Mouse (Mus musculus) left cerebral cortex, postnatal 10 days (tissue): Measurements from ENCODE around the gene F8. TPM values are rescaled to one million over a fixed set of nuclear protein-coding genes. Genes with fewer than 3 reads are reported as not detected.
"Not testable (repeated sequence)": the region's sequence is repeated elsewhere in the genome, so short reads cannot be mapped to it uniquely, and the experiment has no call there.

Source experiments
- DNase-seq, 2 experiments: peaks; one replicate each; pipeline ENCODE4 v3.0.0; 2021 to 2022; ENCODE audit warnings: low spot score in 2 of 2, mixed read lengths in 1 of 2; ENCODE audit errors: extremely low spot score in 1 of 2
- intact Hi-C: fragments of 180-260 bp; cut with DNase I; formaldehyde crosslinking; loops from one replicate; pipeline ENCODE4 v1.15.1; 2025
- total RNA-seq, 2 experiments: library from RNA; stranded (reverse); gene quantifications; 2 replicates each; pipeline ENCODE4 v1.2.3; 2021

F8 gene
- total RNA-seq, 2 experiments from 2014 or later = 1.7 to 2.7 TPM

- no peak for DNase-seq
- intact Hi-C loops = no loop called here
Measured at GRCm38 (mm10) chrX:75150304-75150703, 232.1 kb downstream of the F8 start.

- DNase-seq = no peak
Measured at GRCm38 (mm10) chrX:75148414-75148813, 234.0 kb downstream of the F8 start.

GRCm38 (mm10) chrX:75143124-75143555 is 239.3 kb downstream of the F8 start:
- intact Hi-C loops = not testable (repeated sequence)
- DNase-seq = peak in 1 of 2 experiments; percentile 31

More at GRCm38 (mm10) chrX:75148414-75148813, 234.0 kb downstream of the F8 start:
- intact Hi-C loops = no loop called here

- no peak for DNase-seq
- intact Hi-C loops = no loop called here
Measured at GRCm38 (mm10) chrX:75138182-75138581, 244.2 kb downstream of the F8 start.

- intact Hi-C loops = no loop called here
Measured at GRCm38 (mm10) chrX:75137729-75138128, 244.7 kb downstream of the F8 start.

GRCm38 (mm10) chrX:75136938-75137337 is 245.5 kb downstream of the F8 start:
- DNase-seq = no peak
- intact Hi-C loops = no loop called here

More at GRCm38 (mm10) chrX:75137729-75138128, 244.7 kb downstream of the F8 start:
- DNase-seq = no peak

- peak; percentile 46 to 86 for DNase-seq
- intact Hi-C loops = no loop called here
Measured at GRCm38 (mm10) chrX:75130467-75131160, 251.8 kb downstream of the F8 start, which contains the start of gene Mpp1. Gene Mpp1 (minus strand): TSS chrX:75131016.

GRCm38 (mm10) chrX:75129474-75129873 is 252.9 kb downstream of the F8 start:
- DNase-seq = no peak
- intact Hi-C loops = no loop called here

GRCm38 (mm10) chrX:75128333-75128980 is 254.0 kb downstream of the F8 start:
- intact Hi-C loops = no loop called here
- DNase-seq = peak in 1 of 2 experiments; percentile 2

GRCm38 (mm10) chrX:75126893-75127292 is 255.5 kb downstream of the F8 start:
- DNase-seq = no peak
- intact Hi-C loops = no loop called here

GRCm38 (mm10) chrX:75125606-75126005 is 256.8 kb downstream of the F8 start:
- no peak for DNase-seq
- intact Hi-C loops = no loop called here

Other genes starting within 250 kb of the F8 start
- gene Smim9, start 218.8 kb downstream of the F8 start, total RNA-seq = not detected
- 10 to 100 TPM; 48.3 to 53.9 TPM for gene Fundc2, start 216 bp downstream of the F8 start, total RNA-seq
- gene Cmc4, start 34.0 kb upstream of the F8 start, total RNA-seq = 10 to 100 TPM; 10.9 to 14.8 TPM
- 1 to 10 TPM; 6.6 to 7.2 TPM for gene Mtcp1, start 34.0 kb upstream of the F8 start, total RNA-seq
- 10 to 100 TPM; 35.6 to 36.1 TPM for gene Brcc3, start 34.0 kb upstream of the F8 start, total RNA-seq
- gene Vbp1, start 131.7 kb upstream of the F8 start, total RNA-seq = 10 to 100 TPM; 81.0 to 88.6 TPM
- gene Rab39b, start 195.6 kb upstream of the F8 start, total RNA-seq = 10 to 100 TPM; 35.8 to 36.1 TPM